Mouse (Mus musculus) heart, postnatal 0 days (tissue): ENCODE measurements around the gene Map4k4. TPM values are rescaled to one million over a fixed set of nuclear protein-coding genes. Genes with fewer than 3 reads are reported as not detected.

ENCODE experiments used
- ATAC-seq: fragments of 200-750 bp; cut with Nextera tagmentation; 2 replicates; pipeline ENCODE4 v1.8.0; 2017; ENCODE audit warnings: low read depth, moderate number of reproducible peaks, moderate library complexity; ENCODE audit not compliant: insufficient read depth
- DNase-seq: peaks from one replicate; pipeline ENCODE4 v3.0.0-alpha.2; 2016; ENCODE audit warnings: low spot score
- H3K27ac ChIP-seq: fragments of 300-500 bp; sonication (generic); 2 replicates; pipeline ENCODE4 v1.5.1; 2014; ENCODE audit warnings: low read depth, mild to moderate bottlenecking
- H3K27me3 ChIP-seq: fragments of 300-500 bp; sonication (generic); 2 replicates; pipeline ENCODE4 v1.6.1; 2014; ENCODE audit warnings: low read length, mixed read lengths; ENCODE audit not compliant: control insufficient read depth, insufficient read depth
- H3K36me3 ChIP-seq: fragments of 300-500 bp; sonication (generic); replicated peaks from 2 replicates; pipeline ENCODE4 v1.6.1; 2014; ENCODE audit warnings: low read length, mixed read lengths; ENCODE audit not compliant: control insufficient read depth, insufficient read depth
- H3K4me1 ChIP-seq: fragments of 300-500 bp; sonication (generic); 2 replicates; pipeline ENCODE4 v1.6.1; 2014; ENCODE audit warnings: antibody characterized with exemption; ENCODE audit not compliant: control insufficient read depth, insufficient read depth
- H3K4me2 ChIP-seq: fragments of 300-500 bp; sonication (generic); 2 replicates; pipeline ENCODE4 v1.6.1; 2014; ENCODE audit warnings: low read depth, mild to moderate bottlenecking, low read length, moderate library complexity
- H3K4me3 ChIP-seq: fragments of 300-500 bp; sonication (generic); 2 replicates; pipeline ENCODE4 v1.5.1; 2014; ENCODE audit warnings: low read depth, low read length
- H3K9ac ChIP-seq: fragments of 300-500 bp; sonication (generic); replicated peaks from 2 replicates; pipeline ENCODE4 v1.6.1; 2014; ENCODE audit warnings: low read depth, low read length, mixed read lengths
- H3K9me3 ChIP-seq: fragments of 300-500 bp; sonication (generic); replicated peaks from 2 replicates; pipeline ENCODE4 v1.6.1; 2016; ENCODE audit warnings: low read length; ENCODE audit not compliant: control insufficient read depth
- CTCF ChIP-seq: IDR thresholded peaks from 2 replicates; pipeline ENCODE4 v1.5.1; 2016; ENCODE audit warnings: antibody characterized with exemption, control low read depth, low read depth
- EP300 ChIP-seq: IDR thresholded peaks from 2 replicates; pipeline ENCODE4 v1.6.1; 2016; ENCODE audit warnings: antibody characterized with exemption, low read depth
- WGBS: fragments of 180-500 bp; shearing (Covaris S2); extraction: QIAGEN DNeasy Blood & Tissue Kit; methylation state at CpG from one replicate; pipeline ENCODE4 v1.1.7; 2014; 5-methylcytosine and 5-hydroxymethylcytosine counted together
- polyA plus RNA-seq: library from polyadenylated mRNA; unstranded; fragments of >200 nt; fragmentation: Nextera tagmentation; extraction: Ambion mirVana; gene quantifications from 2 replicates; pipeline ENCODE4 v1.2.1, GENCODE M21; 2015
- total RNA-seq: library from RNA; depleted of rRNA; stranded (reverse); fragments of >200 nt; gene quantifications from 2 replicates; pipeline ENCODE4 v1.2.3, GENCODE M21; 2014; ENCODE audit warnings: low replicate concordance

Map4k4 gene
- total and polyA plus RNA-seq, 2 experiments from 2014 or later, result 17.4 to 129 TPM

DNA sequence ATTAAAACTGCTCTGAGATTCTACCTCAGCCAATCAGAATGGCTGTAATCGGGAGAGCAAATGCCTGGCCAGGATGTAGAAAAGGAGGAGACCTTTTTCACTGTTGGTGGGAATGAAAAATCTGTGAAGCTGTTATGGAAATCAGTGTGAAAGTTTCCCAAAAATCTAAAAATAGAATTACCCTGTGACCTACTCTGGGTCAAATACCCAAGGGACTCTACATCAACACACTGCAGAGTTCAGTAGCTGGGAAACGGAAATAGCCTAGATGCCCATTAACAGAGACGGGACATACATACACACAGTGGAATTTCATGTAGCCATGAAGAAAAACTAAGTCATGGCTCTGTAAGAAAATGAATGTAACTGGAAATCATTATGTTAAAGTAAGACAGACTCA is 22.7 kb upstream of the Map4k4 start:
- Histone ChIP-seq H3K27ac (peak overlapping the region; percentile 30; the same call in 1 of the 2 replicates), H3K4me1 (peaks cover 5% of the 10 kb centered on the region; the same call in 1 of the 2 replicates), H3K9me3 (no peaks in the 10 kb centered on the region), H3K4me2 (no peak overlapping the region), H3K4me3 (no peak overlapping the region), H3K9ac (no peak overlapping the region), H3K36me3 (no peaks in the 10 kb centered on the region), H3K27me3 (no peaks in the 10 kb centered on the region)
- 33% methylated on average over 3 of the region's 3 CpGs for WGBS
- DNase-seq (peak; percentile 58), ATAC-seq (peak; percentile 80)
- TF ChIP-seq CTCF (no peak), EP300 (no peak; the same call in 1 of the 2 replicates)

DNA sequence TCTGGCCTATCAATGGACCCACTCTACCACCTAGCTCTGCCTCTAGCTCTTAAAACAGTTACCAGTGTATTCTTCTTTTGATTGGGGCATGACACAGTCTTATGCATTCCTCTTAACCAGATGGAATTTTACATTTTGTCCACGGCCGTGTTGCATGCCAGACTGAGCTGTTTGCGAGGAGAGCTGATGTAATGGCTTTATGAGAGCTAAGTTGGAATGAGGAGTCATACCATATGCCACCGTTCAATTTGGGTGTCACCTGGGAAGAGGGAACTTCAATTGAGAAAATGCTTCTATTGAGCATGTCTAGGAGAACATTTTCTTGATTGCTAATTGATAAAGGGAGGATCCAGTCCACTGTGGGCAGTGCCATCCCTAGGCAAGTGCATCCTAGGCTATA is 18.2 kb upstream of the Map4k4 start:
- H3K4me3 ChIP-seq, result no peak overlapping the region
- no peak overlapping the region for H3K27ac ChIP-seq
- 75% methylated on average over 4 of the region's 4 CpGs for WGBS
- no peaks in the 10 kb centered on the region for H3K9me3 ChIP-seq
- TF ChIP-seq CTCF, result no peak
- TF ChIP-seq EP300, result no peak
- DNase-seq (no peak), ATAC-seq (no peak)
- no peak overlapping the region for H3K9ac ChIP-seq
- H3K4me2 ChIP-seq, result no peak overlapping the region
- peaks cover 5% of the 10 kb centered on the region; the same call in 1 of the 2 replicates for H3K4me1 ChIP-seq
- no peaks in the 10 kb centered on the region for H3K27me3 ChIP-seq
- H3K36me3 ChIP-seq, result no peaks in the 10 kb centered on the region

DNA sequence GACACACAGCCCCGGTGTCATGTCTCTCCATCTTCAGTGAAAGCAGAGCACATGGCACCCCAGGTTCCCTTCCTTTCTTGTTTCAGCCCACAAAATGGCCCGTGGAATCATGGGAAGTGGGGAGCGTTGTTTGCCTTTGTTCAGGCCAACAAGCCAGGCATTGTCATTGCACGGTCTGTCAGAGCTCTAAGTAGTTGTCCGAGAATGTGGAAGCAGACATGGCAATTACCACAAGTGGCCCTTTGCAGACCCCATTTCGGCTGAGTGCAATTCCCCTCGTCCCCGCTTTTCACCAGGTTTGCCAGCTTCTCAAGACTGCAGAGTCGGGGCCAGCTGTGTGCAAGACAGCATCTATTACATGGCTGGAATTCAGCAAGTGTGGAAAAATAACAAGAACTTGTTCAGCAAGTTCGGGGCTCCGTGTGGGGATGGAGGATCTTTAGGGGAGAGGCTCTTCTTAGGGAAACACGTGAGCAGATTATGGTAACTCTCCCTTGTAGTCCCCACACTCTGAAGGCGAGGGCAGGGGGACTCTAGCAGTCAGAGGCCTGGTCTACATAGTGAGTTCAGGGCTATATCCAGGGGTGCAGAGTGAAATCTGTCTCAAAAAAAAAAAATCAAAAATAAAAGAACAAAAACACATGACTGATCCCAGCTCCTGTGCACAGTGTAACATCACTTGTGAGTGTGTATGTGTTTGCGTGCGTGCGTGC is 15.8 kb upstream of the Map4k4 start:
- no peaks in the 10 kb centered on the region for H3K36me3 ChIP-seq
- H3K27me3 ChIP-seq, result no peaks in the 10 kb centered on the region
- DNase-seq (no peak), ATAC-seq (no peak)
- H3K27ac ChIP-seq, result no peak overlapping the region
- no peak overlapping the region for H3K4me3 ChIP-seq
- no peak for TF ChIP-seq CTCF
- 66% methylated on average over 16 of the region's 16 CpGs for WGBS
- no peaks in the 10 kb centered on the region for H3K9me3 ChIP-seq
- no peak overlapping the region for H3K9ac ChIP-seq
- 0 out of 2 replicates have a peak, but pooled peaks cover 4% of the 10 kb centered on the region for H3K4me1 ChIP-seq
- no peak overlapping the region for H3K4me2 ChIP-seq

DNA sequence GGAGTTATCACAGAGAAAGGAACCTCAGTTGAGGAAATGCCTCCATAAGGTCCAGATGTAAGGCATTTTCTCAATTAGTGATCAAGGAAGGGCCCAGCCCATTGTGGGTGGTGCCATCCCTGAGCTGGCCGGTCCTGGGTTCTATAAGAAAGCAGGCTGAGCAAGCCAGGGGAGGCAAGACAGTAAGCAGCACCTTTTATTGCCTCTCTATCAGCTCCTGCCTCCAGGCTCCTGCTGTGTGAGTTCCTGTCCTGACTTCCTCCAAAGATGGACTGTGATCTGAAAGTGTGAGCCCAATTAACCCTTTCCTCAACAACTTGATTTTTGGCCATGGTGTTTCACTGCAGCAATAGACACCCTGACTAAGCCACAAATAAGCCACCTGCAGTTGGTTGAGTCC is 12.7 kb upstream of the Map4k4 start:
- no peak for DNase-seq
- Histone ChIP-seq H3K9me3 (no peaks in the 10 kb centered on the region), H3K36me3 (no peaks in the 10 kb centered on the region), H3K27me3 (no peaks in the 10 kb centered on the region), H3K4me3 (no peak overlapping the region), H3K27ac (no peak overlapping the region), H3K4me2 (no peak overlapping the region), H3K4me1 (0 out of 2 replicates have a peak, but pooled peaks cover 4% of the 10 kb centered on the region), H3K9ac (no peak overlapping the region)
- ATAC-seq, result no peak
- whole genome bisulfite sequencing, result 20% methylated on average over 1 of the region's 1 CpGs
- TF ChIP-seq EP300, result no peak
- no peak for TF ChIP-seq CTCF

DNA sequence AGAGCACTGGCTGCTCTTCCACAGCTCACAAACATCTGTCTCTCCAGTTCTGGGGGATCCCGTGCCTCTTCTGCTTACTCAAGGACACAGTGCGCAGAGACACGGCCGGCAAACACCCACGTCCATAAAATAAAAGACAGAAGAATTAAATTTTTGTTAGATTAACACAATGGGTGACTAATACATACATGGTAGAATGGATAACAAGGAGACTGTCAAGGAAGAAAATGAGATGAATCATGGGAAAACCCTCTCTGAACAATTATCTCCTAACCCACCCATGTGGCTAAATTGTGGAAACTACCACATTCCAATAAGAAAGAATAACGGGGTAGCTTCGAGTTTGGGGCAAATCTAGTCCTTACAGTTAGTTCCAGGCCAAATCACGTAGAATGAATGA is 11.3 kb upstream of the Map4k4 start:
- Histone ChIP-seq H3K27me3 (no peaks in the 10 kb centered on the region), H3K9ac (no peak overlapping the region), H3K4me2 (no peak overlapping the region), H3K36me3 (no peaks in the 10 kb centered on the region), H3K9me3 (no peaks in the 10 kb centered on the region), H3K27ac (no peak overlapping the region), H3K4me1 (0 out of 2 replicates have a peak, but pooled peaks cover 4% of the 10 kb centered on the region), H3K4me3 (no peak overlapping the region)
- no peak for ATAC-seq
- TF ChIP-seq EP300 (no peak), CTCF (no peak)
- 85% methylated on average over 8 of the region's 8 CpGs for WGBS
- DNase-seq, result no peak

DNA sequence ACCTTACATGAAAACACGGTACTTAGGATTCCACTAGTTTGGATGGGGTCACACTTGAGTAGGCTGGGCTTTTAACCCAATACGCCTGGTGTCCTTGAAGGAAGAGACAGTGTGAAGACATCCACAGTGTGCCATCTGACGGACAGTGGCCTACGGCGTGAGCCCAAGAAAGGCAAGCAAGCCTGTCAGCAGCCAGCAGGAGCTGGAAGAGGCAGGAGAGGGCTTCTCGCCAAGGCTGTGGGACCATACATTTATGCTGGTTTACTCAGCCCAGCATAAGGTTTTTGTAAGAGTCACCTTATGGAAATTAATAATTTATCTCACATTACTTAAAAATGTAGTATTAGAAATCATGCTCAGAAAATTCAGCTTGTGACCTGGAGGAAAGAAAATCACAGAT is 10.7 kb upstream of the Map4k4 start:
- H3K4me3 ChIP-seq, result no peak overlapping the region
- H3K27ac ChIP-seq, result no peak overlapping the region
- no peak overlapping the region for H3K9ac ChIP-seq
- H3K9me3 ChIP-seq, result no peaks in the 10 kb centered on the region
- WGBS, result 73% methylated on average over 6 of the region's 6 CpGs
- no peak overlapping the region for H3K4me2 ChIP-seq
- no peak for DNase-seq
- no peak for ATAC-seq
- H3K36me3 ChIP-seq, result no peaks in the 10 kb centered on the region
- no peaks in the 10 kb centered on the region for H3K27me3 ChIP-seq
- TF ChIP-seq CTCF, result no peak
- TF ChIP-seq EP300, result no peak
- 0 out of 2 replicates have a peak, but pooled peaks cover 6% of the 10 kb centered on the region for H3K4me1 ChIP-seq
